Comparison of ENCODE assay signal across 8 mouse cellular contexts in the genomic region with DNA sequence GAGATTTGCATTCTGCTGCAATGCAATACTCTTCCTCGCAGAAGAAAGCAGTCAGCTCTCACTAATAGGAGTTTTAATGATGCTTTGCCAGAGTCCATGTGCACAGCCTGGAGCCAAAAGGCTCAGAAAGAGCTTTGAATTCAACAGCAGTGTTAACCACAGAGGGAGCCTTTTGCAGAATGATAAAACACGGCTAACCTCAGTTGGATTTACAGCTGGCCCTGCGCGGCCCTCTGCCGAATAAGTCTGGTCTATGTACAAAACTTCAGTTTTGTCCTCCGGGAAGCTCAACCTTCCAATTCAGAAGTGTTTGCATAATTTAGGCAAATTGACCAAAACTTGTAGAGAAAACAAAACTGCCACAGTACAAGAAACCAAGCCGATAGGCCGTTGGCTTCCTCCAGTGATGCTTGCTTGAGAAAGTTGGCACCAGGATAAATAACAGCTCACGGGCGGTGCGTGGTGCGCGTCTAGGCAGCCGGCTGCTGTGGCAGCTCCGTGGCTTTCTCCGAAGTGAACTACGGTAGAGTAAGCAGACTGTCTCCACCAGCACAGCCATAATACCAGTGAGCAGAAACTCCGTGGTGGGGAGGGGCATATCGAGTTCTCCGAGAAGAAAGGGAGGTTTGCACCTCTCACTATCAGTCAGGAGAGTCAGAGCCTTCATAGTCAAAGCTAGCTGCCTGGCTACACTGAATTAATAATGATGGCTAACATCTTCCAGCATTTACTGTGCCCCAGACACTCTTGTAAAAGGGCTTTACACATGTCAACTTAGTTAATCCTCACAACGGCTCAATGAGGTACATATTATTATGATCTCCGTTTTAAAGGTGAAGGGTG. TPM values are rescaled to one million over a fixed set of nuclear protein-coding genes. Genes with fewer than 3 reads are reported as not detected.
DNase-seq lines count a peak whose midpoint lies in the region; ATAC-seq and TF ChIP-seq lines count a peak whose summit lies in the region.

No protein-coding gene starts in this region.

- no peak overlapping the region for H3K9ac ChIP-seq in lung, postnatal 0 days (replicated peaks; ENCODE audit: low read depth)
- peak overlapping the region; percentile 58 for H3K9ac ChIP-seq in forebrain, embryonic 11.5 days (ENCODE audit: low read length)
- H3K9ac ChIP-seq in liver, embryonic 15.5 days, result no peak overlapping the region

- no peak for TF ChIP-seq EP300 in lung, postnatal 0 days (IDR thresholded peaks at IDR 0.05)

- WGBS in lung, postnatal 0 days, result 39% methylated on average over 22 of the region's 22 CpGs
- 49% methylated on average over 22 of the region's 22 CpGs for WGBS in lung, adult 2 months
- WGBS in forebrain, embryonic 11.5 days, result 8% methylated on average over 22 of the region's 22 CpGs
- 41% methylated on average over 22 of the region's 22 CpGs for WGBS in liver, embryonic 15.5 days (ENCODE audit: insufficient replicate concordance)

- H3K4me1 ChIP-seq in lung, postnatal 0 days (ENCODE audit: insufficient read depth, low read depth, low read length), result peaks cover 3% of the 10 kb centered on the region; the same call in 1 of the 2 replicates
- peaks cover 10% of the 10 kb centered on the region for H3K4me1 ChIP-seq in lung, adult 2 months (ENCODE audit: control insufficient read depth, insufficient read depth, low read length)
- peaks cover 28% of the 10 kb centered on the region for H3K4me1 ChIP-seq in forebrain, embryonic 11.5 days (replicated peaks; ENCODE audit: control insufficient read depth, insufficient read depth, low read length)
- H3K4me1 ChIP-seq in liver, embryonic 15.5 days (replicated peaks), result peaks cover 42% of the 10 kb centered on the region

- 0 out of 2 replicates have a peak overlapping the region, but pooled peaks have one; percentile 15 for H3K4me3 ChIP-seq in lung, postnatal 0 days (ENCODE audit: low read depth, low read length)
- no peak overlapping the region for H3K4me3 ChIP-seq in lung, adult 2 months (replicated peaks; ENCODE audit: extremely low read depth, low read depth, low read length)
- H3K4me3 ChIP-seq in forebrain, embryonic 11.5 days (ENCODE audit: low read depth, low read length), result no peak overlapping the region; the same call in 1 of the 2 replicates
- H3K4me3 ChIP-seq in liver, embryonic 15.5 days (replicated peaks), result no peak overlapping the region

- no peak for DNase-seq in lung, postnatal 0 days (ENCODE audit: low spot score)
- DNase-seq in lung, adult 2 months, result no peak
- DNase-seq in forebrain, embryonic 11.5 days (ENCODE audit: low spot score), result peak; percentile 76
- DNase-seq in hindlimb bud, embryonic 11.5 days (ENCODE audit: extremely low spot score, low read depth, low spot score), result peak; percentile 28
- peak; percentile 75 to 80 for DNase-seq in right cerebral cortex, postnatal 10 days (ENCODE audit: low spot score in 2 of 2)
- DNase-seq in adrenal gland, postnatal 4 days (ENCODE audit: low spot score in 2 of 2), result no peak
- no peak for DNase-seq in gastrocnemius, postnatal 36 days

- H3K36me3 ChIP-seq in lung, postnatal 0 days (ENCODE audit: insufficient read depth, low read length), result no peaks in the 10 kb centered on the region
- no peaks in the 10 kb centered on the region for H3K36me3 ChIP-seq in forebrain, embryonic 11.5 days (ENCODE audit: control insufficient read depth, insufficient read depth, low read length)
- H3K36me3 ChIP-seq in liver, embryonic 15.5 days (replicated peaks), result no peaks in the 10 kb centered on the region

- no peaks in the 10 kb centered on the region for H3K27me3 ChIP-seq in lung, postnatal 0 days (replicated peaks; ENCODE audit: insufficient read depth, low read length)
- H3K27me3 ChIP-seq in forebrain, embryonic 11.5 days (ENCODE audit: control insufficient read depth, insufficient read depth, low read length), result no peaks in the 10 kb centered on the region
- H3K27me3 ChIP-seq in liver, embryonic 15.5 days, result peaks cover 19% of the 10 kb centered on the region

- TF ChIP-seq CTCF in lung, postnatal 0 days (IDR thresholded peaks at IDR 0.05), result no peak
- TF ChIP-seq CTCF in lung, adult 2 months (IDR thresholded peaks at IDR 0.05; ENCODE audit: insufficient read depth, low read length), result no peak

- no peaks in the 10 kb centered on the region for H3K9me3 ChIP-seq in lung, postnatal 0 days (ENCODE audit: low read length)
- no peaks in the 10 kb centered on the region for H3K9me3 ChIP-seq in forebrain, embryonic 11.5 days (ENCODE audit: control insufficient read depth, low read length)
- no peaks in the 10 kb centered on the region for H3K9me3 ChIP-seq in liver, embryonic 15.5 days (replicated peaks)

- H3K4me2 ChIP-seq in lung, postnatal 0 days (replicated peaks; ENCODE audit: low read depth, low read length), result peak overlapping the region; percentile 34
- H3K4me2 ChIP-seq in forebrain, embryonic 11.5 days (ENCODE audit: low read depth, low read length, severe bottlenecking), result peak overlapping the region; percentile 50
- H3K4me2 ChIP-seq in liver, embryonic 15.5 days, result peak overlapping the region; percentile 44; the same call in 1 of the 2 replicates

- no peak for ATAC-seq in lung, postnatal 0 days
- ATAC-seq in forebrain, embryonic 11.5 days (replicated peaks; ENCODE audit: low FRiP score), result peak; percentile 55
- ATAC-seq in liver, embryonic 15.5 days (ENCODE audit: insufficient read depth), result no peak

- no peak overlapping the region for H3K27ac ChIP-seq in lung, postnatal 0 days (ENCODE audit: low read length)
- H3K27ac ChIP-seq in forebrain, embryonic 11.5 days (ENCODE audit: low read depth, low read length), result peak overlapping the region; percentile 98
- no peak overlapping the region for H3K27ac ChIP-seq in liver, embryonic 15.5 days (replicated peaks)

- TF ChIP-seq POLR2A in lung, adult 2 months (IDR thresholded peaks at IDR 0.05; ENCODE audit: borderline replicate concordance, extremely low read depth, low read depth, low read length), result no peak

- intact Hi-C loops in gastrocnemius, postnatal 36 days (cut with DNase I), result loop anchor here (5.0 kb wide), 3 partner anchors 83 to 268 kb away; partner anchors contain the start of genes Pon2 and Pon3

RNA-seq across cellular contexts. Expression of gene Asb4, which starts 3.2 kb away (rescaled TPM):
- polyA plus RNA-seq in lung, postnatal 0 days (2015; fragmentation: Nextera tagmentation; extraction: Ambion mirVana), result 2.1 and 2.2 TPM in 2 replicates
- 0.26 and 0.89 TPM in 2 replicates for polyA plus RNA-seq in lung, adult 2 months (2012; rRNA removed)
- 33.4 and 34.1 TPM in 2 replicates for polyA plus RNA-seq in forebrain, embryonic 11.5 days (2014; fragmentation: Nextera tagmentation; extraction: Ambion mirVana)
- 4.5 and 4.7 TPM in 2 replicates for polyA plus RNA-seq in liver, embryonic 15.5 days (2015; fragmentation: Nextera tagmentation; extraction: Ambion mirVana)
- total RNA-seq in adrenal gland, postnatal 4 days (2021), result 10 to 100 TPM; 12.2 to 12.4 TPM
- total RNA-seq in gastrocnemius, postnatal 36 days (2021), result 10 to 100 TPM in 1 of 2 experiments, 1 to 10 TPM in 1; 9.4 to 10.9 TPM

Comparison
In these comparisons a context has a peak if more than half of its experiments do, and no peak if none do; other contexts are left out.
1. DNase-seq: peak in forebrain, embryonic 11.5 days (single experiment), hindlimb bud, embryonic 11.5 days (single experiment) and right cerebral cortex, postnatal 10 days (2 of 2); none in lung, postnatal 0 days (single experiment), lung, adult 2 months (single experiment), adrenal gland, postnatal 4 days (0 of 2) and gastrocnemius, postnatal 36 days (0 of 2).
2. Peak in every context shown above with its lines, with median percentiles within 50 percentile points of each other: H3K4me2 ChIP-seq.